Mouse (Mus musculus) cerebellum, adult 2 months (tissue): Measurements from ENCODE around the gene Hemk1.

Experiments used
- CTCF ChIP-seq: fragments of 200-500 bp; IDR thresholded peaks from 2 replicates; pipeline ENCODE4 v1.5.1; 2011; ENCODE audit warnings: low read depth, mild to moderate bottlenecking, control low read depth, low read length, moderate library complexity, borderline replicate concordance; ENCODE audit not compliant: insufficient read depth
- POLR2A ChIP-seq: fragments of 200-500 bp; IDR thresholded peaks from 2 replicates; pipeline ENCODE4 v1.6.1; 2011; ENCODE audit warnings: low read length, control low read depth, borderline replicate concordance; ENCODE audit not compliant: insufficient read depth

DNA sequence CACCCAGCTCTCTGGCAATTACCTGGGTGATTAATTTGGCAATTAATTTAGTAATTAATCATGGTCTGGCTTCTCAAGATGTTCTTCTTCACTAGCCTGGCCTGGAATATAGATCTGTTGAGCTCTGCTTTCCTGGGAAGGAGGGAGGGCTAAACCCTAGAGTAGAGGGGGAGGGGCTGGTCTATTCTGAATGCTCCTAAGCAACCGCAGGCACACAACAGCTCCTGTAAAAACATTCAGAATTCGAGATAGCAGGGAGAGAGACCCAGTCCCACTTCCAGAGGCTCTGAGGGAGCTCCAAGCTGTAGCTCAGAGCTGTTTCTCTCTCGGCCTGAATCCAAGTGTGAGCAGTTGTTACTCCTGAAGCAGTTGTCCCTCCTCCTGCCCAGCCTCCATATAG, 22.8 kb upstream of the Hemk1 start:
- TF ChIP-seq CTCF, result no peak
- no peak for TF ChIP-seq POLR2A
